11 mouse cellular contexts compared by ENCODE assay signal in genomic region chr6:134440023-134440422, GRCm38 (mm10). TPM values are rescaled to one million over a fixed set of nuclear protein-coding genes. Genes with fewer than 3 reads are reported as not detected.
A peak's percentile ranks its signal among the peaks of the same experiment; 100 is the strongest.
DNase-seq lines count a peak whose midpoint lies in the region; ATAC-seq lines count a peak whose summit lies in the region.
"Had no signal": no experiment of that assay in that cellular context is flagged by ENCODE, and none has a peak within 500 bp of the region (broad histone marks: within the 10 kb centered on the region; RNA-seq: fewer than 3 reads in every experiment).

No protein-coding gene starts in this region.

- peak overlapping the region; percentile 77 for H3K27ac ChIP-seq in embryonic facial prominence, embryonic 15.5 days (replicated peaks)
- peak overlapping the region; percentile 42; the same call in 1 of the 2 replicates for H3K27ac ChIP-seq in hindbrain, embryonic 11.5 days (ENCODE audit: low read depth, low read length)
- peak overlapping the region; percentile 66 for H3K27ac ChIP-seq in midbrain, embryonic 15.5 days
- H3K27ac ChIP-seq: liver, embryonic 15.5 days had no signal

- 0 out of 2 replicates have a peak, but pooled peaks cover 4% of the 10 kb centered on the region for H3K36me3 ChIP-seq in embryonic facial prominence, embryonic 15.5 days
- peaks cover under 1% of the 10 kb centered on the region; the same call in 1 of the 2 replicates for H3K36me3 ChIP-seq in hindbrain, embryonic 11.5 days (ENCODE audit: control insufficient read depth, insufficient read depth, low read length)
- 0 out of 2 replicates have a peak, but pooled peaks cover 2% of the 10 kb centered on the region for H3K36me3 ChIP-seq in midbrain, embryonic 15.5 days (replicated peaks)

- peak overlapping the region; percentile 48 for H3K4me2 ChIP-seq in embryonic facial prominence, embryonic 15.5 days (replicated peaks)
- no peak overlapping the region for H3K4me2 ChIP-seq in hindbrain, embryonic 11.5 days (replicated peaks; ENCODE audit: low read depth, low read length)
- peak overlapping the region; percentile 52 for H3K4me2 ChIP-seq in midbrain, embryonic 15.5 days
- H3K4me2 ChIP-seq: liver, embryonic 15.5 days had no signal

- peak overlapping the region; percentile 26; the same call in 1 of the 2 replicates for H3K4me3 ChIP-seq in embryonic facial prominence, embryonic 15.5 days (replicated peaks)
- no peak overlapping the region for H3K4me3 ChIP-seq in hindbrain, embryonic 11.5 days (ENCODE audit: low read depth, low read length)
- peak overlapping the region; percentile 28 for H3K4me3 ChIP-seq in midbrain, embryonic 15.5 days
- H3K4me3 ChIP-seq: liver, embryonic 15.5 days had no signal

- WGBS in embryonic facial prominence, embryonic 15.5 days = 15% methylated on average over 10 of the region's 10 CpGs
- WGBS in hindbrain, embryonic 11.5 days = 26% methylated on average over 10 of the region's 10 CpGs
- WGBS in midbrain, embryonic 15.5 days = 29% methylated on average over 10 of the region's 10 CpGs

- H3K27me3 ChIP-seq in embryonic facial prominence, embryonic 15.5 days = no peaks in the 10 kb centered on the region
- no peaks in the 10 kb centered on the region for H3K27me3 ChIP-seq in hindbrain, embryonic 11.5 days (ENCODE audit: control insufficient read depth, insufficient read depth, low read length)
- no peaks in the 10 kb centered on the region for H3K27me3 ChIP-seq in midbrain, embryonic 15.5 days (replicated peaks)
- H3K27me3 ChIP-seq: liver, embryonic 15.5 days had no signal

- H3K9me3 ChIP-seq in embryonic facial prominence, embryonic 15.5 days (replicated peaks) = no peaks in the 10 kb centered on the region
- no peaks in the 10 kb centered on the region for H3K9me3 ChIP-seq in hindbrain, embryonic 11.5 days (ENCODE audit: control insufficient read depth, low read length)
- H3K9me3 ChIP-seq in midbrain, embryonic 15.5 days = no peaks in the 10 kb centered on the region
- H3K9me3 ChIP-seq: liver, embryonic 15.5 days had no signal

- H3K4me1 ChIP-seq in embryonic facial prominence, embryonic 15.5 days = peaks cover 16% of the 10 kb centered on the region
- 0 out of 2 replicates have a peak, but pooled peaks cover 3% of the 10 kb centered on the region for H3K4me1 ChIP-seq in hindbrain, embryonic 11.5 days (replicated peaks; ENCODE audit: control insufficient read depth, insufficient read depth, low read length)
- H3K4me1 ChIP-seq in midbrain, embryonic 15.5 days = peaks cover 7% of the 10 kb centered on the region; the same call in 1 of the 2 replicates

- H3K9ac ChIP-seq in embryonic facial prominence, embryonic 15.5 days = no peak overlapping the region; the same call in 1 of the 2 replicates
- H3K9ac ChIP-seq in hindbrain, embryonic 11.5 days (ENCODE audit: low read depth, low read length) = no peak overlapping the region
- no peak overlapping the region for H3K9ac ChIP-seq in midbrain, embryonic 15.5 days
- H3K9ac ChIP-seq: liver, embryonic 15.5 days had no signal

- intact Hi-C loops in gastrocnemius, postnatal 14 days (cut with DNase I; ENCODE audit: low total_unique reads) = no loop called here

- DNase-seq in gastrocnemius, postnatal 25 days = peak; percentile 31
- no peak for DNase-seq in gastrocnemius, postnatal 14 days
- DNase-seq in hindbrain, embryonic 11.5 days (ENCODE audit: low spot score) = no peak
- DNase-seq in spleen, adult 12 weeks (ENCODE audit: low spot score) = no peak
- DNase-seq in urinary bladder, postnatal 25 days (ENCODE audit: low spot score) = no peak
- DNase-seq in kidney, postnatal 14 days = no peak

- ATAC-seq in embryonic facial prominence, embryonic 15.5 days (ENCODE audit: insufficient number of reproducible peaks, low FRiP score, low TSS enrichment, low read depth) = peak; percentile 1; the same call in 1 of the 2 replicates
- 0 out of 2 replicates have a peak, but pooled peaks have one; percentile 2 for ATAC-seq in hindbrain, embryonic 11.5 days (ENCODE audit: low FRiP score)
- ATAC-seq in midbrain, embryonic 15.5 days (replicated peaks) = no peak

RNA-seq across cellular contexts. Expression of gene Bcl2l14, which starts 43.9 kb away (rescaled TPM):
- not detected for total RNA-seq in gastrocnemius, postnatal 25 days (2021)
- total RNA-seq in gastrocnemius, postnatal 14 days (2021) = not detected
- polyA plus RNA-seq in embryonic facial prominence, embryonic 15.5 days (2015; fragmentation: Nextera tagmentation; extraction: Ambion mirVana) = 2.4 and 2.8 TPM in 2 replicates
- polyA plus RNA-seq in hindbrain, embryonic 11.5 days (2014; fragmentation: Nextera tagmentation; extraction: Ambion mirVana) = 0.15 and 0.17 TPM in 2 replicates
- 0.12 TPM in 1 of 2 replicates, not detected in the other for polyA plus RNA-seq in midbrain, embryonic 15.5 days (2015; fragmentation: Nextera tagmentation; extraction: Ambion mirVana)
- total RNA-seq: adrenal gland, postnatal 10 days had no signal
- polyA plus RNA-seq: C2C12 had no signal
